Mouse (Mus musculus) intestine, embryonic 14.5 days (tissue): ENCODE measurements at regions not wholly inside any gene's neighbourhood (a gene's known extent, or its start where the extent isn't known, plus 50 kb on each side); places are given as distances from the start of the nearest gene placed in this dataset.

Source experiments
- ATAC-seq: fragments of 200-750 bp; cut with Nextera tagmentation; replicated peaks from 2 replicates; pipeline ENCODE4 v1.8.0; 2017; ENCODE audit warnings: low read depth, moderate number of reproducible peaks, moderate TSS enrichment, moderate library complexity; ENCODE audit not compliant: low FRiP score, low TSS enrichment
- DNase-seq: peaks from one replicate; pipeline ENCODE4 v3.0.0-alpha.2; 2018; ENCODE audit warnings: low spot score
- H3K27ac ChIP-seq: fragments of 300-500 bp; sonication (generic); 2 replicates; pipeline ENCODE4 v1.5.1; 2014; ENCODE audit warnings: low read depth, mild to moderate bottlenecking, control low read depth
- H3K27me3 ChIP-seq: fragments of 300-500 bp; sonication (generic); replicated peaks from 2 replicates; pipeline ENCODE4 v1.6.1; 2014; ENCODE audit warnings: low read length, control low read depth; ENCODE audit not compliant: control insufficient read depth, insufficient read depth
- H3K36me3 ChIP-seq: fragments of 300-500 bp; sonication (generic); 2 replicates; pipeline ENCODE4 v1.6.1; 2014; ENCODE audit warnings: low read length, control low read depth; ENCODE audit not compliant: control insufficient read depth, insufficient read depth
- H3K4me1 ChIP-seq: fragments of 300-500 bp; sonication (generic); replicated peaks from 2 replicates; pipeline ENCODE4 v1.6.1; 2014; ENCODE audit warnings: low read length, control low read depth, mixed read lengths; ENCODE audit not compliant: control insufficient read depth, insufficient read depth
- H3K4me2 ChIP-seq: fragments of 300-500 bp; sonication (generic); 2 replicates; pipeline ENCODE4 v1.6.1; 2014; ENCODE audit warnings: low read length
- H3K4me3 ChIP-seq: fragments of 300-500 bp; sonication (generic); 2 replicates; pipeline ENCODE4 v1.5.1; 2014; ENCODE audit warnings: low read depth, low read length, control low read depth, mixed read lengths
- H3K9ac ChIP-seq: fragments of 300-500 bp; sonication (generic); 2 replicates; pipeline ENCODE4 v1.6.1; 2014; ENCODE audit warnings: mild to moderate bottlenecking, low read length
- H3K9me3 ChIP-seq: fragments of 300-500 bp; sonication (generic); 2 replicates; pipeline ENCODE4 v1.6.1; 2016; ENCODE audit warnings: low read length, control low read depth; ENCODE audit not compliant: control insufficient read depth
- WGBS: fragments of 180-500 bp; shearing (Covaris S2); extraction: QIAGEN DNeasy Blood & Tissue Kit; methylation state at CpG from one replicate; pipeline ENCODE4 v1.1.7; 2014; 5-methylcytosine and 5-hydroxymethylcytosine counted together

- DNase-seq (no peak), ATAC-seq (no peak)
- WGBS, result 79% methylated on average over 18 of the region's 18 CpGs
Observed at GRCm38 (mm10) chr14:76295411-76296169, 119.2 kb upstream of the Tsc22d1 start.

GRCm38 (mm10) chr14:76297864-76298263, 116.9 kb upstream of the Tsc22d1 start:
- DNase-seq (no peak), ATAC-seq (no peak)
- Histone ChIP-seq H3K4me2 (no peak overlapping the region), H3K4me3 (no peak overlapping the region), H3K4me1 (no peaks in the 10 kb centered on the region), H3K9me3 (no peaks in the 10 kb centered on the region), H3K36me3 (no peaks in the 10 kb centered on the region), H3K27me3 (no peaks in the 10 kb centered on the region), H3K9ac (no peak overlapping the region), H3K27ac (no peak overlapping the region)
- WGBS, result 86% methylated on average over 5 of the region's 5 CpGs

More at GRCm38 (mm10) chr14:76295411-76296169, 119.2 kb upstream of the Tsc22d1 start:
- Histone ChIP-seq H3K27ac (no peak overlapping the region), H3K27me3 (no peaks in the 10 kb centered on the region), H3K4me3 (no peak overlapping the region), H3K9me3 (no peaks in the 10 kb centered on the region), H3K9ac (no peak overlapping the region), H3K4me1 (no peaks in the 10 kb centered on the region), H3K36me3 (no peaks in the 10 kb centered on the region), H3K4me2 (no peak overlapping the region)

GRCm38 (mm10) chr14:76302322-76302991, 112.3 kb upstream of the Tsc22d1 start:
- H3K27ac ChIP-seq, result no peak overlapping the region
- no peaks in the 10 kb centered on the region for H3K4me1 ChIP-seq
- H3K9ac ChIP-seq, result no peak overlapping the region
- ATAC-seq (no peak), DNase-seq (no peak)
- no peaks in the 10 kb centered on the region for H3K27me3 ChIP-seq
- H3K4me2 ChIP-seq, result no peak overlapping the region
- WGBS, result 60% methylated on average over 11 of the region's 11 CpGs
- H3K4me3 ChIP-seq, result no peak overlapping the region
- no peaks in the 10 kb centered on the region for H3K9me3 ChIP-seq
- H3K36me3 ChIP-seq, result no peaks in the 10 kb centered on the region

- DNase-seq, result no peak
- WGBS, result 63% methylated on average over 2 of the region's 2 CpGs
- Histone ChIP-seq H3K4me3 (no peak overlapping the region), H3K4me1 (no peaks in the 10 kb centered on the region), H3K27me3 (no peaks in the 10 kb centered on the region), H3K27ac (no peak overlapping the region), H3K9ac (no peak overlapping the region), H3K4me2 (no peak overlapping the region), H3K36me3 (no peaks in the 10 kb centered on the region), H3K9me3 (no peaks in the 10 kb centered on the region)
- no peak for ATAC-seq
Observed at GRCm38 (mm10) chr14:76307603-76308002, 107.2 kb upstream of the Tsc22d1 start.

- DNase-seq (peak; percentile 53), ATAC-seq (no peak)
- Histone ChIP-seq H3K9me3 (no peaks in the 10 kb centered on the region), H3K4me1 (no peaks in the 10 kb centered on the region), H3K27me3 (no peaks in the 10 kb centered on the region), H3K27ac (no peak overlapping the region), H3K4me2 (peak overlapping the region; percentile 44), H3K9ac (peak overlapping the region; percentile 34; the same call in 1 of the 2 replicates), H3K36me3 (no peaks in the 10 kb centered on the region), H3K4me3 (peak overlapping the region; percentile 25)
- 42% methylated on average over 12 of the region's 12 CpGs for WGBS
Observed at GRCm38 (mm10) chr14:76308188-76308812, 106.5 kb upstream of the Tsc22d1 start.

GRCm38 (mm10) chr14:76309606-76310005, 105.2 kb upstream of the Tsc22d1 start:
- no peak for DNase-seq
- no peaks in the 10 kb centered on the region for H3K36me3 ChIP-seq
- no peaks in the 10 kb centered on the region for H3K4me1 ChIP-seq
- H3K9ac ChIP-seq, result no peak overlapping the region
- H3K27ac ChIP-seq, result no peak overlapping the region
- no peak overlapping the region for H3K4me3 ChIP-seq
- no peaks in the 10 kb centered on the region for H3K9me3 ChIP-seq
- H3K27me3 ChIP-seq, result no peaks in the 10 kb centered on the region
- no peak overlapping the region for H3K4me2 ChIP-seq
- ATAC-seq, result no peak
- 49% methylated on average over 4 of the region's 4 CpGs for WGBS

GRCm38 (mm10) chr14:76310278-76310677, 104.5 kb upstream of the Tsc22d1 start:
- Histone ChIP-seq H3K4me1 (no peaks in the 10 kb centered on the region), H3K27ac (no peak overlapping the region), H3K9me3 (no peaks in the 10 kb centered on the region), H3K4me3 (no peak overlapping the region), H3K9ac (no peak overlapping the region), H3K36me3 (no peaks in the 10 kb centered on the region), H3K27me3 (no peaks in the 10 kb centered on the region), H3K4me2 (no peak overlapping the region)
- DNase-seq, result no peak
- ATAC-seq, result no peak
- WGBS, result 65% methylated on average over 6 of the region's 6 CpGs

- H3K4me2 ChIP-seq, result no peak overlapping the region
- H3K27me3 ChIP-seq, result no peaks in the 10 kb centered on the region
- no peak overlapping the region for H3K9ac ChIP-seq
- 85% methylated on average over 14 of the region's 14 CpGs for WGBS
- no peaks in the 10 kb centered on the region for H3K9me3 ChIP-seq
- H3K4me3 ChIP-seq, result no peak overlapping the region
- ATAC-seq, result no peak
- DNase-seq, result no peak
- no peak overlapping the region for H3K27ac ChIP-seq
- no peaks in the 10 kb centered on the region for H3K36me3 ChIP-seq
- no peaks in the 10 kb centered on the region for H3K4me1 ChIP-seq
Observed at GRCm38 (mm10) chr14:76313424-76314190, 101.2 kb upstream of the Tsc22d1 start.
